Mouse (Mus musculus): Measurements from ENCODE around the gene Ralgps1. TPM values are rescaled to one million over a fixed set of nuclear protein-coding genes. Genes with fewer than 3 reads are reported as not detected.

The Ralgps1 gene
- polyA plus RNA-seq, 1 experiment: 20.4 TPM

DNA sequence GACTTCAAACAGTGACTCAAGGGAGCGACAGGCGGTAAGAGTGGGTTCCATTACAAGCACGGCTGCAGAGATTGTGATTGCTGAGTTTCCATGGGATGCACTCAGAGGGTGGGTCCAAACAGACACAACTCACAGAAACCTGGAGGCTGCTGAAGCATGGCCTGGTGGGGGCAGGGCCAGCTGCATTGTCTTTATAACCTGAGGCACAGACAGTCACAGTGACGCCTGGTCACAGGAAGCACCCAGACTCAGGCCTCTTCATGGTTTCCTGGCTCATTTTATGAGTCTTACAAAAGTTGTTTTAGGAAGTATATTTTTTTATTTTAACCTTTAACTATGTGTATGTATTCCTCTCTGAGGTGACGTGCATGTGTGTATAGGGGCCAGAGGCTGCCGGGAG, 201.8 kb downstream of the Ralgps1 start:
- 90% methylated on average over 6 of the region's 6 CpGs for WGBS
- DNase-seq: no peak
- Histone ChIP-seq H3K27ac (ENCODE audit: control insufficient read depth, insufficient read depth, low read length) (no peak overlapping the region), H3K27me3 (ENCODE audit: control insufficient read depth, insufficient read depth, low read length) (no peaks in the 10 kb centered on the region), H3K4me1 (replicated peaks; ENCODE audit: control insufficient read depth, insufficient read depth, low read length) (no peaks in the 10 kb centered on the region), H3K4me3 (ENCODE audit: control insufficient read depth, insufficient read depth, low read length) (no peak overlapping the region), H3K36me3 (ENCODE audit: control insufficient read depth, insufficient read depth, low read length) (no peaks in the 10 kb centered on the region; the same call in 1 of the 2 replicates)
- TF ChIP-seq POLR2A (IDR thresholded peaks at IDR 0.05; ENCODE audit: control insufficient read depth, extremely low read depth, insufficient read depth, low read length, poor library complexity): no peak
- TF ChIP-seq CTCF (IDR thresholded peaks at IDR 0.05; ENCODE audit: borderline replicate concordance, control insufficient read depth, extremely low read depth, insufficient read depth, low read length, poor library complexity): no peak

GRCm38 (mm10) chr2:33167060-33167459, 204.2 kb downstream of the Ralgps1 start:
- Histone ChIP-seq H3K36me3 (ENCODE audit: control insufficient read depth, insufficient read depth, low read length) (no peaks in the 10 kb centered on the region), H3K27me3 (ENCODE audit: control insufficient read depth, insufficient read depth, low read length) (no peaks in the 10 kb centered on the region), H3K4me1 (replicated peaks; ENCODE audit: control insufficient read depth, insufficient read depth, low read length) (no peaks in the 10 kb centered on the region), H3K27ac (ENCODE audit: control insufficient read depth, insufficient read depth, low read length) (no peak overlapping the region), H3K4me3 (ENCODE audit: control insufficient read depth, insufficient read depth, low read length) (no peak overlapping the region)
- WGBS: 80% methylated on average over 3 of the region's 3 CpGs
- DNase-seq: no peak
- no peak for TF ChIP-seq POLR2A (IDR thresholded peaks at IDR 0.05; ENCODE audit: control insufficient read depth, extremely low read depth, insufficient read depth, low read length, poor library complexity)
- TF ChIP-seq CTCF (IDR thresholded peaks at IDR 0.05; ENCODE audit: borderline replicate concordance, control insufficient read depth, extremely low read depth, insufficient read depth, low read length, poor library complexity): no peak

DNA sequence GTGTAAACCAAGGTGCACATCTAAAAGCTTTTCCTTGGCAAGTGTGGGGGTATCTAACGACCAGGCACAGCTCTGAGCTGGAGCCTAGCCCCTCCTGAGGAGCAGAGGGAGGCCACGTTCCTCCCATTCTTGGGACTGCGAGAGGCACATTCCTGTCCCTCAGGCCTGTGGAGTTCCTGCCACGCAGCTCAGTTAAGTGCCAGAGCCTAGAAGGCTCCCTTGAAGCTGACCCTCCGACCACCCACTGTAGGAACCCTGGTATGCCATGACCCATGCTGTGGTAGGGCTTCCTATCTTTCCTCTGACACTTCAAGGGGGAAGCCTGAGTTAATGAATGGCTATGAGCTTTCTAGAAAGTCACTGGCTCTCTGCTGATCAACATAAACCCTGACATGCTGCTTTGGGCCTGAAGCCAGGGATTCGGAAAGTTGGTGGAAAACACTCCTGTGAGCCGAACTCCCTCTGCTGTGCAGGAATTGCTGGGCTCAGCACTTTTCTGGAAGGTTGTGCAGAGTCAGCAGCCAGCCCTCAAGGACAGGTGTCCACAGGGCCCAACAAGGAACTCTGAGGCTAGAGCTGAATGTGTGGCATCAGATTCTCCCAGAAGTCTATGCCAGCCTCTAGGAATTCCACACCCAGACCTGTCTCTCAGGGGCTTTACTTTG, 205.4 kb downstream of the Ralgps1 start:
- 93% methylated on average over 7 of the region's 7 CpGs for WGBS

DNA sequence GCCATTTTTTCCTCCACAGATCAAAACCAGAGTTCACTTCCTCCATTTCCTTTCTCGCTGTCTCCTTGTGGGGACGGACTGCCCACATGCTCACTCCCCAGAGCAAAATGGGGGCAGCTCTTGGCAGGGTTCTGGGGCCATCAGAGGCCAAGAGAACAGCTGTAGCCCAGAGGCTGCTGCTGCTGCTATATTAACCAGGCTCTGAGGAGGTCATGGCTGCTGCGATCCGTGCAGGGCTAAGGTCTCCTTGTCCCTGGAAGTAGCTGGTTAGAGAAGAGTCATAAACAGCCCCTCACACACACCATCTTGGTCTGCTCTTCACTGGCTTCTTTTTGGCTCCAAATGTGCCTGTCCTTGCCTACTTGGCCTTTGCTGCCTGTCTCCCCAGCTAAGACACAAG, 206.1 kb downstream of the Ralgps1 start:
- no peak for DNase-seq
- TF ChIP-seq POLR2A (IDR thresholded peaks at IDR 0.05; ENCODE audit: control insufficient read depth, extremely low read depth, insufficient read depth, low read length, poor library complexity) (no peak), CTCF (IDR thresholded peaks at IDR 0.05; ENCODE audit: borderline replicate concordance, control insufficient read depth, extremely low read depth, insufficient read depth, low read length, poor library complexity) (no peak)
- Histone ChIP-seq H3K4me3 (ENCODE audit: control insufficient read depth, insufficient read depth, low read length) (no peak overlapping the region), H3K36me3 (ENCODE audit: control insufficient read depth, insufficient read depth, low read length) (no peaks in the 10 kb centered on the region), H3K27ac (ENCODE audit: control insufficient read depth, insufficient read depth, low read length) (no peak overlapping the region), H3K27me3 (ENCODE audit: control insufficient read depth, insufficient read depth, low read length) (no peaks in the 10 kb centered on the region), H3K4me1 (replicated peaks; ENCODE audit: control insufficient read depth, insufficient read depth, low read length) (no peaks in the 10 kb centered on the region)
- WGBS: 67% methylated on average over 4 of the region's 4 CpGs

More for the DNA sequence above, 205.4 kb downstream of the Ralgps1 start:
- no peaks in the 10 kb centered on the region for H3K4me1 ChIP-seq (replicated peaks; ENCODE audit: control insufficient read depth, insufficient read depth, low read length)
- no peak for DNase-seq
- H3K27me3 ChIP-seq (ENCODE audit: control insufficient read depth, insufficient read depth, low read length): no peaks in the 10 kb centered on the region
- H3K27ac ChIP-seq (ENCODE audit: control insufficient read depth, insufficient read depth, low read length): no peak overlapping the region
- H3K36me3 ChIP-seq (ENCODE audit: control insufficient read depth, insufficient read depth, low read length): no peaks in the 10 kb centered on the region
- no peak overlapping the region for H3K4me3 ChIP-seq (ENCODE audit: control insufficient read depth, insufficient read depth, low read length)
- TF ChIP-seq CTCF (IDR thresholded peaks at IDR 0.05; ENCODE audit: borderline replicate concordance, control insufficient read depth, extremely low read depth, insufficient read depth, low read length, poor library complexity) (no peak), POLR2A (IDR thresholded peaks at IDR 0.05; ENCODE audit: control insufficient read depth, extremely low read depth, insufficient read depth, low read length, poor library complexity) (no peak)

DNA sequence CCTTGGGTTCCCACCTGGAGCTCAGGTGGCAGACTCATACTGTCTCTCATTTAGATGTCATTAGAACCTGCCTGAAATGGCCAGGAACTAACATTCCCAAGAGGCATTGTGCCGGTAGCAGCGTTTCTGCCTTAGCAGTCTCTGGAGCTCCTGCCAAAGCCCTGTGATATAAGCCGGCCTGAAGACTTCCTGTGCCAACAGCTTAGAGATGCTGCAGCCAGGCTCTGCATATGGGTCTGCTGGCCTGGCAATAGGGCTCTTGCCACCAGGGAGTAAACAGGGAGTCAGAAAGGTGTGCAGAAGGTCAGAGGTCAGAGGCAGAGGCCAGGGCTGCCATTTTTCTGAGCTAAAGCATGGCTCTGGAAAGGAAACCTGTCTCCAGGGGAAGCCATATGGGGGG, 206.6 kb downstream of the Ralgps1 start:
- no peak for TF ChIP-seq CTCF (IDR thresholded peaks at IDR 0.05; ENCODE audit: borderline replicate concordance, control insufficient read depth, extremely low read depth, insufficient read depth, low read length, poor library complexity)
- TF ChIP-seq POLR2A (IDR thresholded peaks at IDR 0.05; ENCODE audit: control insufficient read depth, extremely low read depth, insufficient read depth, low read length, poor library complexity): no peak
- Histone ChIP-seq H3K36me3 (ENCODE audit: control insufficient read depth, insufficient read depth, low read length) (no peaks in the 10 kb centered on the region), H3K4me1 (replicated peaks; ENCODE audit: control insufficient read depth, insufficient read depth, low read length) (no peaks in the 10 kb centered on the region), H3K27ac (ENCODE audit: control insufficient read depth, insufficient read depth, low read length) (no peak overlapping the region), H3K4me3 (ENCODE audit: control insufficient read depth, insufficient read depth, low read length) (no peak overlapping the region), H3K27me3 (ENCODE audit: control insufficient read depth, insufficient read depth, low read length) (no peaks in the 10 kb centered on the region)
- WGBS: 90% methylated on average over 3 of the region's 3 CpGs
- DNase-seq: no peak

DNA sequence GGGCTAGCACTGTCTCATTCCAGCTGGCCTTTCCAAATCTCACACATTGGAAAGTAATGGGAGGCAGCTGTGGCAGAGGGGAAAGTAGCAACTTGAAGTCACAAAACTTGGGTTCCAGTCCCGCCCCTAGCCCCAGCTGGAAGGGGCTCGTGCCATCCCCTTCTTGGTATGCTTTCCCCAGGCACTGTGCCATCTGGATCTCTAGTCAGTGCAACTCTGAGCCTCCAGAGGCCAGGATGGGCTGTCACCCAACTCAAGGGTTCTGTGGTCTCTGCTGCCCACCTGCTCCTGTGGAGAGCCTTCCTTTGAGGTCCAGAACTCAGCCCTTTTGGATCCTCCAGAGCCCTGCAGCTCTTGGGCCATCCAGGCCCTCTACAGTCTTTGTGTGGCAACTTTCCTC, 209.2 kb downstream of the Ralgps1 start:
- TF ChIP-seq POLR2A (IDR thresholded peaks at IDR 0.05; ENCODE audit: control insufficient read depth, extremely low read depth, insufficient read depth, low read length, poor library complexity): no peak
- no peak for TF ChIP-seq CTCF (IDR thresholded peaks at IDR 0.05; ENCODE audit: borderline replicate concordance, control insufficient read depth, extremely low read depth, insufficient read depth, low read length, poor library complexity)
- Histone ChIP-seq H3K27ac (ENCODE audit: control insufficient read depth, insufficient read depth, low read length) (no peak overlapping the region), H3K4me3 (ENCODE audit: control insufficient read depth, insufficient read depth, low read length) (no peak overlapping the region), H3K4me1 (replicated peaks; ENCODE audit: control insufficient read depth, insufficient read depth, low read length) (no peaks in the 10 kb centered on the region), H3K27me3 (ENCODE audit: control insufficient read depth, insufficient read depth, low read length) (no peaks in the 10 kb centered on the region), H3K36me3 (ENCODE audit: control insufficient read depth, insufficient read depth, low read length) (no peaks in the 10 kb centered on the region)
- no peak for DNase-seq
- 79% methylated on average over 2 of the region's 2 CpGs for WGBS

Data from thymus, adult 2 months (tissue).